Mouse (Mus musculus): ENCODE results near the gene Slc24a4. TPM values are rescaled to one million over a fixed set of nuclear protein-coding genes. Genes with fewer than 3 reads are reported as not detected.
"Not testable (repeated sequence)": the region's sequence is repeated elsewhere in the genome, so short reads cannot be mapped to it uniquely, and the experiment has no call there.

Slc24a4 gene
- polyA plus RNA-seq, 1 experiment from 2014 or later = 0.20 TPM

GRCm38 (mm10) chr12:102206471-102206870, 77.9 kb downstream of the Slc24a4 start:
- Histone ChIP-seq H3K27ac (replicated peaks) (no peak overlapping the region), H3K9me3 (replicated peaks) (no peaks in the 10 kb centered on the region), H3K36me3 (replicated peaks) (no peaks in the 10 kb centered on the region), H3K27me3 (no peaks in the 10 kb centered on the region), H3K4me2 (no peak overlapping the region), H3K9ac (no peak overlapping the region), H3K4me3 (replicated peaks) (no peak overlapping the region), H3K4me1 (replicated peaks) (no peaks in the 10 kb centered on the region)
- 43% methylated on average over 1 of the region's 1 CpGs for WGBS (ENCODE audit: insufficient replicate concordance)
- ATAC-seq (ENCODE audit: insufficient read depth) = no peak

- WGBS (ENCODE audit: insufficient replicate concordance) = 67% methylated on average over 7 of the region's 7 CpGs
- no peak for ATAC-seq (ENCODE audit: insufficient read depth)
- Histone ChIP-seq H3K9ac (no peak overlapping the region), H3K4me3 (replicated peaks) (no peak overlapping the region), H3K27me3 (no peaks in the 10 kb centered on the region), H3K4me2 (no peak overlapping the region), H3K4me1 (replicated peaks) (no peaks in the 10 kb centered on the region), H3K27ac (replicated peaks) (no peak overlapping the region), H3K9me3 (replicated peaks) (no peaks in the 10 kb centered on the region), H3K36me3 (replicated peaks) (no peaks in the 10 kb centered on the region)
These were observed 78.7 kb downstream of the Slc24a4 start for GRCm38 (mm10) chr12:102207245-102207644.

DNA sequence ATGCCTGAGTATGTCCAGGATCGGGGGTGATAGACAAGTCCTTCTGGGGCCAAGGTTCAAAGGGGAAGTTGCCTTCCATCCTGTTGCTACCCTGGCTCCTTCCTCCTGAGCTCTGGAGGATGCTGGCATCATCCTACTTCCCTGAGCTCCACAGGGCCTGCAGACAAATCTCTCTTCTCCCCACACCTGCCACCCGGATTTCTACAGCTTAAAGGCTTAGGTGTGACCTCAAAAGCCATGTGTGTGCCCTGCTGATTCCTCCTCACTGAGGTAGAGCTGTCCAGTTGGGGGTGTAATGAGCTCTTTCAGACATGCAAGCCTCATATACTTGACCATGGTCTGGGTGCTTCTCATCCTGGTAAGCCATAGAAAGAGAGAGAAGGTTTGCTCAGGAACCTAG, 82.3 kb downstream of the Slc24a4 start:
- 44% methylated on average over 2 of the region's 2 CpGs for WGBS (ENCODE audit: insufficient replicate concordance)
- H3K9me3 ChIP-seq (replicated peaks) = no peaks in the 10 kb centered on the region

GRCm38 (mm10) chr12:102223404-102223803, 94.9 kb downstream of the Slc24a4 start:
- H3K4me2 ChIP-seq = no peak overlapping the region
- H3K4me1 ChIP-seq (replicated peaks) = no peaks in the 10 kb centered on the region
- ATAC-seq (ENCODE audit: insufficient read depth) = no peak
- no peak overlapping the region for H3K9ac ChIP-seq
- H3K36me3 ChIP-seq (replicated peaks) = no peaks in the 10 kb centered on the region
- no peak overlapping the region for H3K27ac ChIP-seq (replicated peaks)
- 75% methylated on average over 6 of the region's 6 CpGs for WGBS (ENCODE audit: insufficient replicate concordance)
- H3K27me3 ChIP-seq = no peaks in the 10 kb centered on the region
- no peak overlapping the region for H3K4me3 ChIP-seq (replicated peaks)
- no peaks in the 10 kb centered on the region for H3K9me3 ChIP-seq (replicated peaks)

More for the DNA sequence above, 82.3 kb downstream of the Slc24a4 start:
- Histone ChIP-seq H3K27ac (replicated peaks) (no peak overlapping the region), H3K27me3 (no peaks in the 10 kb centered on the region), H3K4me1 (replicated peaks) (no peaks in the 10 kb centered on the region), H3K36me3 (replicated peaks) (no peaks in the 10 kb centered on the region), H3K4me3 (replicated peaks) (no peak overlapping the region), H3K4me2 (no peak overlapping the region), H3K9ac (no peak overlapping the region)
- ATAC-seq (ENCODE audit: insufficient read depth) = no peak

DNA sequence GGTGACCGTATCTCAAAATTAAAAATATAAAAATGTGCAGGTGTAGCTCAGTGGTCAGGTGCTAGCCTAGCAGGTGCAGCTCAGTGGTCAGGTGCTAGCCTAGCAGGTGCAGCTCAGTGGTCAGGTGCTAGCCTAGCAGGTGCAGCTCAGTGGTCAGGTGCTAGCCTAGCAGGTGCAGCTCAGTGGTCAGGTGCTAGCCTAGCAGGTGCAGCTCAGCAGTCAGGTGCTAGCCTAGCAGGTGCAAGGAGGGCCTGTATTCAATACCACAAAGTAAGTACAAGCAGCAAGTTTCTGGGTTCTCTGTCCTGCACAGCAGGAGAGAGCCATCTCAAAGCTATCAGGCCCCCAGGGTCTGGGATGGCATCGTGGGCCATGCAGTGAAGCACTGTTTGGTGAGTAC, 95.6 kb downstream of the Slc24a4 start:
- not testable (repeated sequence) for H3K4me3 ChIP-seq (replicated peaks); H3K9me3 ChIP-seq (replicated peaks); H3K27ac ChIP-seq (replicated peaks); H3K27me3 ChIP-seq; ATAC-seq (ENCODE audit: insufficient read depth); H3K4me2 ChIP-seq; H3K36me3 ChIP-seq (replicated peaks); H3K4me1 ChIP-seq (replicated peaks); H3K9ac ChIP-seq
- WGBS (ENCODE audit: insufficient replicate concordance) = 62% methylated on average over 2 of the region's 2 CpGs

DNA sequence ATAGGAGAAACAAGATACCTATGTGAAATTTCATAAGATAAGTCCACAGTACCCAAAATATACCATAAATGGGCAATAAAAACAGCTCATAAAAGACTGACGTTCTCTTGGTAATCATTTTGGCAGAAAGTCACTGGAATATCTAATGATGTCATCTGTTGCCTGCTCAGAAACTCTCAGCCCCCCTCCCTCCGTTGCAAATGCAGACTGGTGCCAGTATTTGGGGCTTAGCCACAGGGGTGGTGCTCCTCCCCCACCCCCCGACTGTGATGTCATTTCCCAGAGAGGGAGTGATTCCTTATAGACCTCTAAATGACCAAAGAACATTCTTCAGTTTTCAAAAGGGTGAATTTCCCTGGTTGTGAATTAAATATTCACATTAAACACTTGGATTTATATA, 96.6 kb downstream of the Slc24a4 start:
- no peak overlapping the region for H3K27ac ChIP-seq (replicated peaks)
- WGBS (ENCODE audit: insufficient replicate concordance) = 39% methylated on average over 3 of the region's 3 CpGs
- H3K4me2 ChIP-seq = no peak overlapping the region
- no peaks in the 10 kb centered on the region for H3K36me3 ChIP-seq (replicated peaks)
- ATAC-seq (ENCODE audit: insufficient read depth) = no peak
- no peak overlapping the region for H3K4me3 ChIP-seq (replicated peaks)
- H3K4me1 ChIP-seq (replicated peaks) = no peaks in the 10 kb centered on the region
- H3K9ac ChIP-seq = no peak overlapping the region
- no peaks in the 10 kb centered on the region for H3K9me3 ChIP-seq (replicated peaks)
- no peaks in the 10 kb centered on the region for H3K27me3 ChIP-seq

GRCm38 (mm10) chr12:102235551-102235950, 107.0 kb downstream of the Slc24a4 start:
- H3K4me1 ChIP-seq (replicated peaks) = no peaks in the 10 kb centered on the region
- no peak overlapping the region for H3K4me3 ChIP-seq (replicated peaks)
- ATAC-seq (ENCODE audit: insufficient read depth) = no peak
- no peaks in the 10 kb centered on the region for H3K27me3 ChIP-seq
- H3K36me3 ChIP-seq (replicated peaks) = no peaks in the 10 kb centered on the region
- H3K4me2 ChIP-seq = no peak overlapping the region
- no peak overlapping the region for H3K9ac ChIP-seq
- no peaks in the 10 kb centered on the region for H3K9me3 ChIP-seq (replicated peaks)
- 56% methylated on average over 3 of the region's 3 CpGs for WGBS (ENCODE audit: insufficient replicate concordance)
- no peak overlapping the region for H3K27ac ChIP-seq (replicated peaks)

DNA sequence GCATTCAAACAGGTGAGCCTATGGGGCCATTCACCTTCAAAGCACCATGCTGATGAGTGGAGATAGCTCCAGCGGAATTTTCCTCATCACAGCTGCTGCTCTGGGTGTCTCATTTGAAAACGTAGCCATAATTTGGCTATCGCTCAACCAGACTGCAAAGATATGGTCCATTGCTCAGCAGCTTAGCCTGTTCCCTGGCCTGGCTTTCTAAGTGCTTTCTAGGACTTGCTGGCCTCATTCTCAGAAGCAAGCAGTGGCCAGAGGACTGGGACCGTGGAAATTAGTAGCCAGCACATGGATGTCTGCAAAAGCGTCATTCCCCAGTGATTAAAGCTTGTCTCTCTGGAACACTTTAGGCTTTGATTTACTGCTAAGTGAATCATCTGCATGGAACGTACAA, 107.8 kb downstream of the Slc24a4 start:
- Histone ChIP-seq H3K9ac (no peak overlapping the region), H3K27ac (replicated peaks) (no peak overlapping the region), H3K27me3 (no peaks in the 10 kb centered on the region), H3K9me3 (replicated peaks) (no peaks in the 10 kb centered on the region), H3K4me1 (replicated peaks) (no peaks in the 10 kb centered on the region), H3K4me3 (replicated peaks) (no peak overlapping the region), H3K4me2 (no peak overlapping the region), H3K36me3 (replicated peaks) (no peaks in the 10 kb centered on the region)
- 67% methylated on average over 6 of the region's 6 CpGs for WGBS (ENCODE audit: insufficient replicate concordance)
- no peak for ATAC-seq (ENCODE audit: insufficient read depth)

GRCm38 (mm10) chr12:102242076-102242722, 113.7 kb downstream of the Slc24a4 start:
- Histone ChIP-seq H3K4me3 (replicated peaks) (no peak overlapping the region), H3K9ac (no peak overlapping the region), H3K36me3 (replicated peaks) (no peaks in the 10 kb centered on the region), H3K4me2 (no peak overlapping the region), H3K27me3 (no peaks in the 10 kb centered on the region), H3K9me3 (replicated peaks) (no peaks in the 10 kb centered on the region), H3K27ac (replicated peaks) (no peak overlapping the region), H3K4me1 (replicated peaks) (no peaks in the 10 kb centered on the region)
- 43% methylated on average over 6 of the region's 6 CpGs for WGBS (ENCODE audit: insufficient replicate concordance)
- ATAC-seq (ENCODE audit: insufficient read depth) = no peak

GRCm38 (mm10) chr12:102243915-102244314, 115.4 kb downstream of the Slc24a4 start:
- no peak overlapping the region for H3K4me2 ChIP-seq
- H3K9ac ChIP-seq = no peak overlapping the region
- no peaks in the 10 kb centered on the region for H3K27me3 ChIP-seq
- H3K27ac ChIP-seq (replicated peaks) = no peak overlapping the region
- no peaks in the 10 kb centered on the region for H3K9me3 ChIP-seq (replicated peaks)
- 50% methylated on average over 1 of the region's 1 CpGs for WGBS (ENCODE audit: insufficient replicate concordance)
- no peaks in the 10 kb centered on the region for H3K36me3 ChIP-seq (replicated peaks)
- no peak for ATAC-seq (ENCODE audit: insufficient read depth)
- H3K4me3 ChIP-seq (replicated peaks) = no peak overlapping the region
- no peaks in the 10 kb centered on the region for H3K4me1 ChIP-seq (replicated peaks)

GRCm38 (mm10) chr12:102246226-102246625, 117.7 kb downstream of the Slc24a4 start:
- H3K27me3 ChIP-seq = no peaks in the 10 kb centered on the region

DNA sequence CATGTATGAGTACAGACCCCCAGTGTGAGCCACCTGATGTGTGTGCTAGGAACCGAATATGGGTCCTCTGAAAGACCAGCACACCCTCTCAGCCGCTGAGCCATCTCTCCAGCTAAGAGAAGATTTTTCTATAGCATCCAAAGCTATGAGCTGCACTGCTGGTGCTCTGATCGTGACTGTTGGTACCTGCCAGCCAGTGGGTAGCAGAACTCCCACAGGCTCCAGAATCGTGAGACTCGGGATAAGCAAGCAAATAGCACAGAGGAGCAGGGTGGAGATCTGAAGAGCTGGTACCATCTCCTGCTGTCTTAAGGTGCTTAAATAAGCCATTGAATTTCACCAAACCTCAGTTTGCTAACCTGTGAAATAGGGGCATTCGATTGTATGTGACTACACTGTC, 119.6 kb downstream of the Slc24a4 start:
- Histone ChIP-seq H3K4me3 (replicated peaks) (no peak overlapping the region), H3K36me3 (replicated peaks) (no peaks in the 10 kb centered on the region), H3K4me1 (replicated peaks) (no peaks in the 10 kb centered on the region), H3K9me3 (replicated peaks) (no peaks in the 10 kb centered on the region), H3K27ac (replicated peaks) (no peak overlapping the region), H3K4me2 (no peak overlapping the region), H3K27me3 (no peaks in the 10 kb centered on the region), H3K9ac (no peak overlapping the region)
- ATAC-seq (ENCODE audit: insufficient read depth) = no peak
- WGBS (ENCODE audit: insufficient replicate concordance) = 65% methylated on average over 6 of the region's 6 CpGs

More at GRCm38 (mm10) chr12:102246226-102246625, 117.7 kb downstream of the Slc24a4 start:
- no peak for ATAC-seq (ENCODE audit: insufficient read depth)
- Histone ChIP-seq H3K36me3 (replicated peaks) (no peaks in the 10 kb centered on the region), H3K9ac (no peak overlapping the region), H3K9me3 (replicated peaks) (no peaks in the 10 kb centered on the region), H3K4me2 (no peak overlapping the region), H3K4me3 (replicated peaks) (no peak overlapping the region), H3K27ac (replicated peaks) (no peak overlapping the region), H3K4me1 (replicated peaks) (no peaks in the 10 kb centered on the region)
- 56% methylated on average over 5 of the region's 5 CpGs for WGBS (ENCODE audit: insufficient replicate concordance)
